Mouse (Mus musculus) erythroblast, adult 5-6 weeks (primary cell): ENCODE results near the gene Trim56. TPM values are rescaled to one million over a fixed set of nuclear protein-coding genes. Genes with fewer than 3 reads are reported as not detected.

Experiments used
- ATAC-seq: replicated peaks from 2 replicates; pipeline ENCODE4 v1.8.0; 2016; ENCODE audit warnings: moderate number of reproducible peaks, mild to moderate bottlenecking, moderate TSS enrichment, inconsistent platforms; ENCODE audit not compliant: poor library complexity, low FRiP score, severe bottlenecking
- total RNA-seq, 2 experiments: library from RNA; stranded (forward) in 1 of 2; stranded (reverse) in 1 of 2; fragments of 150-400 nt in 1 of 2; fragments of 200-764, 138-1000 nt in 1 of 2; gene quantifications; 2 replicates each; pipeline versions ENCODE4 v1.2.3 to v1.2.4; 2015 to 2017; ENCODE audit warnings: low replicate concordance in 2 of 2

Gene Trim56
- total RNA-seq, 2 experiments from 2014 or later, result 128 to 253 TPM

DNA sequence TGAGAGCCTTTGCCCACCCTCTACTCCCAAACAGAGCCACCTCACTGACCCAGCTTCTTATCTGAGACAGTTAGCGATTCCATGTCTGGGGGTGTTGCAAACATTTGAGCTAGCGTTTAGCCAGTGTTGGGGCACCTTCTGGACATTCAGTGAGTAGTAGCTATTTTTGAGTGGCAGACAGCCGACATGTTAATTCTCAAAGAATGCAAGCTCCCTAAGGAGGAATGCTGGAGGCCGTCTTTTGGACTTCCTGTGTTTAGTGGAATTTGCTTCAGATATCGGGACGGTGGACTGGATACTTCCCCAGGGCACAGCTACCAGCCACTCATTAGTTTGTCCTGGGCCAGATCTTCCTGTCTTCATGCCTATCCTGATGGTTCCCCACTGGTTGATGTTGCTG lies 37.4 kb downstream of the Trim56 start:
- no peak for ATAC-seq

DNA sequence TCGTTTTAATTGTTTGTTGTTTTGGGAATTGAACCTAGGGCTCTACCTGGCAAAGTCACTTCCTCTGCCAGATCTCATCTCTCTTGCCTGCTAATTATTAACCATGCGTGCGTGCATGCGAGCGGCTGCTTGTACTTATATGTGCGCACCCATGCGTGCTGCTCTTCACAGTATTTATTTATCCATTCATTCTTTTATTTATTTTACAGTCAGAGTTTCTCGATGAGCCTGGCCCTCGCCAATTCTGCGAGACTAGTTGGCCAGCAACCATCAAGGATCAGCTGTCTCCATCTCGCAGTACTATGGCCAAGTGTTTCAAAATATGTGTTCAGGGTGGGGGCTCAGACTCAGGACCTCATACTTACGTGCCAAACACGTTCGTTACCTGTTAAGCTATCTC lies 38.0 kb downstream of the Trim56 start:
- no peak for ATAC-seq

- no peak for ATAC-seq
Observed at GRCm38 (mm10) chr5:137077187-137077586, 38.8 kb downstream of the Trim56 start.

- no peak for ATAC-seq
Observed at GRCm38 (mm10) chr5:137076191-137076930, 39.6 kb downstream of the Trim56 start.

DNA sequence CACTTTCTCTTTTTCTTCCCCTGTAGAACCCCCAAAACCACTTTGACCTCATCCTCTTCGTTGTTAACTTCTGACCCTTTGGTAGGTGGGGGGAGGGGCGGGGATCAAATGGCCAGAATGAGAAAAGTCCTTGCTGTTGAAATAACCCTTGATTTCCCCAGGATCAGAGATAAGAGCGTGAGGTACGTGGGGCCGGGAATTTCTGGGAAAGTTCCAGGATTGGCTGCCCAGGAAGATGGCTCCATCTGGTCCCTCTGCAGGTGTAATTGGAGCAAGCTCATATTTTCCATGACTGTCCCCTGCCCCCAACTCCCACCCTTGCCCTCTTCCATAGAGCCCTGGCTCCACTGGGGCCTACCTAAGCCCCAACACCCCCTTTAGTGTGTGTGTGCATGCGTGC lies 40.3 kb downstream of the Trim56 start:
- no peak for ATAC-seq

GRCm38 (mm10) chr5:137074191-137074651 lies 41.8 kb downstream of the Trim56 start:
- ATAC-seq, result no peak

DNA sequence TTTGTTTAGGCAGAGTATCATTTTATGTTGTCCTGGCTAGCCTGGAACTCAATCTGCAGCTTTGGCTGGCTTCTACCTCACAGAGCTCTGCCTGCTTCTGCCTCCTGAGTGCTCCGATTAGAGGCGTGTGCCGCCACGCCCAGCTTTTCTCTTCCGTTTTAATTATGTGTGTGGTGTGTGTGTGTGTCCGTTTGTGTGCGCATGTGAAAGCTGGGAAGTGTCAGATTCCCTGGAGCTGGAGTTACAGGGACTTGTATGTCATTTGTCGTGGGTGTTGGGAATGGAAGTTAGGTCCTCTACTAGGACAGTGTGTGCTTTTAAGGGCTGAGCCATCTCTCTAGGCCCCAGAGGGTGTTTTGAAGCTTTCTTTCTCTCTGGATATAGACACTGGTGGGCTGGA lies 42.9 kb downstream of the Trim56 start:
- ATAC-seq, result no peak

GRCm38 (mm10) chr5:137072079-137072960 lies 43.7 kb downstream of the Trim56 start, which contains the start of gene Serpine1:
Serpine1 (minus strand) TSS chr5:137072268.
- ATAC-seq, result peak; percentile 30; the same call in 1 of the 2 replicates

- ATAC-seq, result no peak
Observed at GRCm38 (mm10) chr5:137070881-137071605, 45.0 kb downstream of the Trim56 start.

- no peak for ATAC-seq
Observed at GRCm38 (mm10) chr5:137068711-137069110, 47.3 kb downstream of the Trim56 start.

GRCm38 (mm10) chr5:137065923-137066322 lies 50.1 kb downstream of the Trim56 start:
- no peak for ATAC-seq

DNA sequence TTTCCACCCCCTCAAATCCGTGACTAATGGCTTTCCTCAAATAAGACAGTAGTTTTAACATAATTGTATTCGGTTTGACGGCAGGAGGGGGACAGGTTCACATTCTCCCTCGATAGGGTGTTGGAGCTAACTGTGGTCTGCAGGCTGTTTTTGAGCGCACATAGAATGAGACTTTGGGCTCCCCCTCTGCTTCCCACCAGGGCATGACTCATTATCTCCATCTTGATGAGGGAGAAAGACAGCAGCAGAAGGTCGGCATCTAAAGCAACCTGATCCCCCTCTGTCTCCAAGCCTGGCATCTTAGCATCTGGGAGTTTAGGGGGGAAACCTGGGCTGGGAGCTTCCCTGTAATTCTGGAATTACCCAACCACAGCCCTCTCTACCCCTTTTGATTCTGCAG lies 50.6 kb downstream of the Trim56 start:
- ATAC-seq, result no peak

DNA sequence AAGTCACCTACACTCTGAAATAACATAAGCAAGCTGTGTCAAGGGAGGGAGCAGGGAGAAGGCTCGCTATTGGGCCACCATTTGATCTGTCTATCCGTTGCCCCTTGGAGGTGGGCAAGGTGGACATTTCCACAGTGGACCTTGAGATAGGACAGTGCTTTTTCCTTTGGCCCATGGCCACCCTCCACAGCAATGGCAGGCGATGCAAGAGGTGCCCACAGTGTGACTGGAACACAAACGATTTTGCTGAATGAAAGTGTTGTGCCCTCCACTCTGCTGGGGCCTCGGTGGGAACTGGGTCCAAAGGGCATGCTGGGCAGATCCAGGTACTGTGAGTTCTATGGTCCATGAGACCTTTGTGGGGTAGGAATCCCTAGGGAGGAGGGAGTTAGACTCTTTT lies 53.4 kb downstream of the Trim56 start:
- no peak for ATAC-seq

DNA sequence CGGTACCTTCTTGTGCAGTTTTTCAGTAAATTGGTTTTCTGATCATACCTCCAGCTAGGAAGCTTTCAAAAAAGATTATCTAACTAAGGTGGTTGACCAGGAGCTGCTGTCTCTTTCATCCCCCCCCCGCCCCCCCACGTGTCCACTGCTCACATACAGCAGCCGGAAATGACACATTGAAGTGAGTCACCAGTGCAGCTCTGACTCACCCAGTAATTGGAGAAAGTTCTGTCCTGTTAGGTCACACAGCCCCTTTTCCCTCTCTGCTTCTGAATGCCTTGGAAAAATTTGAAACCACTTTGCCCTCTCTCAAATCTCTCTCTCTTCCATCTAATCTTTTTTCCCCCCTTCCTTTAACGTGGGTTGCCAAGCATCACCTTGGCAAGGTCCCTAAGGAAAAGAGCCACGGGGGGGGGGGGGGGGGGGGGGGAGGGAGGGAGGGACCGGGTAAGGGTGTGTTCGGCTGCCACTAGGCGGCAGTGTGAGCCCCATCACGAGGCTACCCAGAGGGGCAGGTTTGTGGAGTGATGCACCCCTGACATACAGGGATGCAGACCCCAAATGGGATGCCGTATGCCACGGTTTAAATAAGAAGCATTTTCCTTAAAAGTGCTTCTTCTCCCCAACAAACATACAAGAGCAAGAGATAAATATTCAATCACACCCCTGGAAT lies 54.1 kb downstream of the Trim56 start:
- no peak; the same call in 1 of the 2 replicates for ATAC-seq

Other genes with a start within 250 kb of the Trim56 start
- not detected in 2 replicates for gene Col26a1, start 233.0 kb downstream of the Trim56 start, total RNA-seq (2015; ENCODE audit: low replicate concordance)
- gene Col26a1, start 233.0 kb downstream of the Trim56 start, total RNA-seq (2017; ENCODE audit: low replicate concordance), result not detected in 2 replicates
- 1.7 and 4.8 TPM in 2 replicates for gene Ift22, start 208.1 kb downstream of the Trim56 start, total RNA-seq (2015; ENCODE audit: low replicate concordance)
- gene Ift22, start 208.1 kb downstream of the Trim56 start, total RNA-seq (2017; ENCODE audit: low replicate concordance), result 0.28 and 1.3 TPM in 2 replicates
- gene Fis1, start 162.9 kb downstream of the Trim56 start, total RNA-seq (2015; ENCODE audit: low replicate concordance), result 160 and 175 TPM in 2 replicates
- gene Fis1, start 162.9 kb downstream of the Trim56 start, total RNA-seq (2017; ENCODE audit: low replicate concordance), result 65.3 and 70.5 TPM in 2 replicates
- gene Cldn15, start 149.6 kb downstream of the Trim56 start, total RNA-seq (2015; ENCODE audit: low replicate concordance), result 5.8 and 14.0 TPM in 2 replicates
- 11.0 and 19.1 TPM in 2 replicates for gene Cldn15, start 149.6 kb downstream of the Trim56 start, total RNA-seq (2017; ENCODE audit: low replicate concordance)
- gene Plod3, start 129.2 kb downstream of the Trim56 start, total RNA-seq (2015; ENCODE audit: low replicate concordance), result 19.2 and 23.0 TPM in 2 replicates
- gene Plod3, start 129.2 kb downstream of the Trim56 start, total RNA-seq (2017; ENCODE audit: low replicate concordance), result 20.6 and 36.1 TPM in 2 replicates
- 24.4 and 32.2 TPM in 2 replicates for gene Znhit1, start 128.2 kb downstream of the Trim56 start, total RNA-seq (2015; ENCODE audit: low replicate concordance)
- 15.8 and 17.7 TPM in 2 replicates for gene Znhit1, start 128.2 kb downstream of the Trim56 start, total RNA-seq (2017; ENCODE audit: low replicate concordance)
- gene Vgf, start 89.8 kb downstream of the Trim56 start, total RNA-seq (2015; ENCODE audit: low replicate concordance), result not detected in 2 replicates
- not detected in 2 replicates for gene Vgf, start 89.8 kb downstream of the Trim56 start, total RNA-seq (2017; ENCODE audit: low replicate concordance)
- 2.3 and 3.5 TPM in 2 replicates for gene Ap1s1, start 70.1 kb downstream of the Trim56 start, total RNA-seq (2015; ENCODE audit: low replicate concordance)
- 5.2 and 10.3 TPM in 2 replicates for gene Ap1s1, start 70.1 kb downstream of the Trim56 start, total RNA-seq (2017; ENCODE audit: low replicate concordance)
- gene Serpine1, start 43.9 kb downstream of the Trim56 start, total RNA-seq (2015; ENCODE audit: low replicate concordance), result 0.21 TPM in 1 of 2 replicates, not detected in the other
- gene Serpine1, start 43.9 kb downstream of the Trim56 start, total RNA-seq (2017; ENCODE audit: low replicate concordance), result 0.84 TPM in 1 of 2 replicates, not detected in the other
- gene Muc3, start 33.1 kb upstream of the Trim56 start, total RNA-seq (2015; ENCODE audit: low replicate concordance), result not detected in 2 replicates
- not detected in 2 replicates for gene Muc3, start 33.1 kb upstream of the Trim56 start, total RNA-seq (2017; ENCODE audit: low replicate concordance)
- 1.9 TPM in 1 of 2 replicates, not detected in the other for gene Muc3a, start 96.2 kb upstream of the Trim56 start, total RNA-seq (2015; ENCODE audit: low replicate concordance)
- not detected in 2 replicates for gene Muc3a, start 96.2 kb upstream of the Trim56 start, total RNA-seq (2017; ENCODE audit: low replicate concordance)
- gene Ache, start 171.3 kb upstream of the Trim56 start, total RNA-seq (2015; ENCODE audit: low replicate concordance), result 63.5 and 69.6 TPM in 2 replicates
- 55.2 and 63.8 TPM in 2 replicates for gene Ache, start 171.3 kb upstream of the Trim56 start, total RNA-seq (2017; ENCODE audit: low replicate concordance)
- gene Ufsp1, start 178.4 kb upstream of the Trim56 start, total RNA-seq (2015; ENCODE audit: low replicate concordance), result 19.0 and 21.7 TPM in 2 replicates
- gene Ufsp1, start 178.4 kb upstream of the Trim56 start, total RNA-seq (2017; ENCODE audit: low replicate concordance), result 16.6 and 27.9 TPM in 2 replicates
- 85.7 and 166 TPM in 2 replicates for gene Srrt, start 191.5 kb upstream of the Trim56 start, total RNA-seq (2015; ENCODE audit: low replicate concordance)
- 227 and 383 TPM in 2 replicates for gene Srrt, start 191.5 kb upstream of the Trim56 start, total RNA-seq (2017; ENCODE audit: low replicate concordance)
- 0.96 and 2.1 TPM in 2 replicates for gene Trip6, start 198.2 kb upstream of the Trim56 start, total RNA-seq (2015; ENCODE audit: low replicate concordance)
- 2.6 TPM in 1 of 2 replicates, not detected in the other for gene Trip6, start 198.2 kb upstream of the Trim56 start, total RNA-seq (2017; ENCODE audit: low replicate concordance)
- gene Slc12a9, start 217.4 kb upstream of the Trim56 start, total RNA-seq (2015; ENCODE audit: low replicate concordance), result 1.9 TPM in 2 replicates
- 0.43 and 0.98 TPM in 2 replicates for gene Slc12a9, start 217.4 kb upstream of the Trim56 start, total RNA-seq (2017; ENCODE audit: low replicate concordance)
- not detected in 2 replicates for gene Ephb4, start 233.9 kb upstream of the Trim56 start, total RNA-seq (2015; ENCODE audit: low replicate concordance)
- gene Ephb4, start 233.9 kb upstream of the Trim56 start, total RNA-seq (2017; ENCODE audit: low replicate concordance), result not detected in 2 replicates